Mouse (Mus musculus): ENCODE data around the gene Gramd1c.

DNA sequence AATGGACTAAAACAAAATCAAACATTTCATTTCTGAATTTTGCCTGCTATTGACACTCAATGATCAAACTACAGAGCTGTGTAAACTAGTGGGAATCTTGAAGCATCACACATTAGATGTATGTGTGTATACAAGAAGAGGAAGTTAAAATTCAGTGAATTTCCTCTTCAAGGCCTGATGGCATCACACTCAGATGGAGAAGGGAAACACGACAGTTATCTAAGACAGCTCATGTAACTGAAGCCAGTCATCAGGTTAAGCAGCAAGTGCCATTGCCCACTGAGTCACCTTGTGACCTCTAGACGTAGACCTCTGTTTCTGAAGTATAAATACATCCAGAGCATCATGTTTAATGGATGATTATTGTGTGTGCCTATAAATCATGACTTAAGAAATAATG, 24.5 kb upstream of the Gramd1c start:
- TF ChIP-seq POLR2A (IDR thresholded peaks at IDR 0.05; ENCODE audit: control insufficient read depth, extremely low read depth, insufficient read depth, low read length, poor library complexity) = no peak
- TF ChIP-seq CTCF (IDR thresholded peaks at IDR 0.05; ENCODE audit: borderline replicate concordance, control insufficient read depth, extremely low read depth, insufficient read depth, low read length, poor library complexity) = no peak
